Mouse (Mus musculus) frontal cortex, postnatal 14 days (tissue): ENCODE measurements around the gene Mapk13.
"Not testable (repeated sequence)": the region's sequence is repeated elsewhere in the genome, so short reads cannot be mapped to it uniquely, and the experiment has no call there.

Experiments
- DNase-seq, 2 experiments: peaks; one replicate each; pipeline ENCODE4 v3.0.0; 2022; ENCODE audit warnings: low spot score in 2 of 2

Mapk13 gene

DNA sequence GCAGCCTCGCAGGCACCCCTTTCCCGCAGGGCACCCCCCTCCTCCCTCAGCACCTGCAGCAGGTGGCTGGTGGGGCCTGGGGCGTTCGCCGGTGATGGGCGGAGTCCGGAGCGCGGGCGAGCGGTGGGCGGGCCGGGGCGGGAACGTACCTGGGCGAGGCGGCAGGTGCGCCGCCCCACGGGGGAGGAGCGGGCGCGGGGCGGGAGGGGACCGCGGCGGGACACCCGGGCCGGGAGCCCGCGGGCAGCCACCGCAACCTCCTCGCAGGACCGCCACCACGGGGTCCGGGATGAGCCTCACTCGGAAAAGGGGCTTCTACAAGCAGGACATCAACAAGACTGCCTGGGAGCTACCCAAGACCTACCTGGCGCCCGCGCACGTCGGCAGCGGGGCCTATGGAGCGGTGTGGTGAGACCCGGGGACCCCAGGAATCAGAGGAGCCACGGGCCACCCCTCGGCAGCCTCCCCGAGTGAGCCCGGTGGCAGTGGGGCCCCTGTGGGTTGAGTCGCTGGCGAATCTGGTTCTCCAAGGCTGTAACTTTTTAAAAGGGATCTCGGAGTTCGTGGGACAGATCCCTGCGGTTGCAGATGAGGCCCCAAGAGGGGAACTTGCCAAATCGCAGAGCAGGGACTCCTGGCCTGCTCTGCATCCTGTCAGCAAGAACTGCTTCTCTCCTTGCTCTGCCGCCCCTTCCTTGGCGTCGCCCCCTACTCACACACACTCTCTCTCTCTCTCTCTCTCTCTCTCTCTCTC lies at the start of gene Mapk13:
Gene Mapk13, plus strand, starts transcription at position 177 of the 754 bp plus-strand sequence.
- DNase-seq, result no peak

GRCm38 (mm10) chr17:28725783-28726182 lies 43.3 kb upstream of the Mapk13 start, which contains the start of gene AC170998.1:
TSS of gene AC170998.1 (plus strand) at chr17:28726083.
- DNase-seq, result no peak

- DNase-seq, result not testable (repeated sequence)
Measured at GRCm38 (mm10) chr17:28727511-28727910, 41.6 kb upstream of the Mapk13 start.

DNA sequence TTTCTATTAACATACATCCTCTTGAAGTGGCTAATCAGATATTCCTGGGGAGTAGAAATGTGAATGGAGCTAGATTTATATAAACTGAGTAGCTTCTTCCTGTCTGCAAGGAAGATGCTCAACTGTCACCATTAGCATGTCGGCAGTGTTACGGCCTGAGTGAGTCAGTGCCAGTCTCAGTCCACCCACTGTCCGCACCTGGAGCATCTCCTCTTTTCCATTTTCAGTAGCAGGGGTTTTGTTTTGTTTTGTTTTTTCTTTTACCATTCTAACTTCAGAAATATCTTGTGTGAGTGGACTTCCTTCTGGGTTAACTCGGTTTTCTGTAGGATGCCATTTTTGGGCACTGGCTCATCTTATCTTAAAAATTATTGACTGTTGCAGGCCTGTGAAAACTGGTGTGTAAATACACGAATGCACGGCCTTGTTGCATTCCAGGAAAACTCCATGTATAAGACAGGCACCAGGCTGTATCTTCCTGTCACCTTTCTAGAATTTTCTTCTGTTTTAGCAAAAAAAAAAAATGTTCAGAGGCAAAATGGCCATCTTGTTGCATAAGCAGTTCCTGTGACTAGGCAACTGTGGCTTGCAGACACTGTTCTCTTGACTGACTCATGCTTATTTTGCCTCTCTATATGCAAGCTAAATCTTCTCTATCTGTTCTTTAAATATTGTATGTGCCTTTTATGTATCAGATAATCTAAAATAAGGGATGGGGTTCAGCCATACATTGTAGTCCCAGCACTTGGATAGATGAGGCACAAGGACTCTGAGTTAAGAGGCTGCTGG lies 33.6 kb upstream of the Mapk13 start:
- DNase-seq, result no peak

DNA sequence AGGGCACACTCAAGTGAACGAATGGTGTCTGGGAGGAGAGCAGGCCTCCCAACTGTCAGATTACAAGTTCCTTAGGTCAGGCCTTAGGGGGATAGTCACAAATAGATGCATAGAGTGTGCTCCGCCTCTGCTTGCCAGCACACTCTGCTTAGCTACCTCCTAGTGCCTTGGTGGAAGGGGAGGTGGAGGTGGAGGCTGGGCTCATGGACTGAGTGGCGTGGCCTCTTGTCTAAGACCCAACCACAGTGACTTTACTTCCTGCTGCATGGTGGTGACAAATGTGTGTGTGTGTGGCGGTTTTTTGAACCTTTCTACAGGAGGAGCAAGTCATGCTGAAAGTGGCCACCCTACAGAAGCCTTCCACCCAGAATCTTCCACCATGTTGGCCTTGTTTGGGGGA lies 32.6 kb upstream of the Mapk13 start:
- DNase-seq, result no peak

GRCm38 (mm10) chr17:28737973-28738372 lies 31.1 kb upstream of the Mapk13 start:
- DNase-seq, result no peak

DNA sequence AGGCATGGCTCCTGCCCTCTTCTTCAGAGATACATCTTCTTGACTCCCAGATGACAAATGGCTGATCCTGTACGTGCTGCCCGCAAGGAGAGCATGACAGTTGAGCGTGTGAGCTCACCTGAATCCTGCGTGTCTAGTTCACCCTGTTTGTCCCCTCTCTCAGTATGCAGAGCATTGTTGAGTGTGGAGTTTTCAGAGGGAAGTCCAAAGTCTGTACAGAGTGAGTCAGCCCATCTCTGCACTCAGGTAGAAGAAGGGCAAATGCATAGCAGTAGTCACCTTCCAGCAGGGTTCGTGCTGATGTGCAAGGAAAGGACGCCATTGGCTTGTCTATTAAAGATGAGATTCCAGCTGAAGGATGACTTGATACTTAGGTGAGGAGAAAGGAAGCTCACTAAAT lies 29.9 kb upstream of the Mapk13 start:
- DNase-seq, result no peak

- DNase-seq, result peak; percentile 35 to 51
Measured at GRCm38 (mm10) chr17:28743145-28743866, 25.8 kb upstream of the Mapk13 start.

DNA sequence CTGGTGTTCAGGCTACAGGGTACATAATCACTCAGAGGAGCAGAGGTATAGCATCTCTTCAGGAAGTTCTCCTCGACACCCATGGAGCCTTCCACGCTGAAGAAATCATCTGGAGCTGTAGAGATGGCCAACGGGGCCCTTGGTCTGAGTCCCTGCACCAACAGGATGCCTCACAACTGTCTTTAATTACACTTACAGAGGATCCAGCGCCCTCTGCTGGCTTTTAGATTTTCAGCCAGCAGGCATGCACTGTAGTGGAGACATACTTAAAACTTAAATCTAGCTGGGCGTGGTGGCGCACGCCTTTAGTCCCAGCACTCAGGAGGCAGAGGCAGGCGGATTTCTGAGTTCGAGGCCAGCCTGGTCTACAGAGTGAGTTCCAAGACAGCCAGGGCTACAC lies 25.2 kb upstream of the Mapk13 start:
- no peak for DNase-seq

DNA sequence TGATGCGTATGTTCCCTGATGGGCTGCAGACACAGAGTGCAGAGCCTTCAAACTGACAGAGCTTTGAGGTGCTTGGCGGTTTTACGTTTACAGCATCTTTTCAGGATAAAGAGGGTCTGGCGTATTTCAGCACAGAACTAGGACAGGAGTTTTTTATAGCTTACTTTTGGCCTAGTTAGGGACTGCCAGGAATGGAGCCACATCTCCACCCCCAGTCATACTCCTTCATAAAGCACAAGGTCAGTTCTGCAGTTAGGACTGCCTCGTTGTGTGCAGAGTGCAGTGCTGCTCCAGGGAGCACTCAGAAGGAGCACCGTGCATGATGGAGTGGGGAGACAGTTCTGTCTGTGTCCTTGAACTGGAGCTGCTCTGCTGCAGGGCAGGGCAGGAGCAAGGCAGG lies 23.3 kb upstream of the Mapk13 start:
- DNase-seq, result no peak

- DNase-seq, result no peak
Measured at GRCm38 (mm10) chr17:28748001-28748400, 21.1 kb upstream of the Mapk13 start.

GRCm38 (mm10) chr17:28750580-28750979 lies 18.5 kb upstream of the Mapk13 start:
- no peak for DNase-seq

GRCm38 (mm10) chr17:28756447-28756846 lies 12.7 kb upstream of the Mapk13 start:
- no peak for DNase-seq

- no peak for DNase-seq
Measured at GRCm38 (mm10) chr17:28757470-28757869, 11.6 kb upstream of the Mapk13 start.

- DNase-seq, result no peak
Measured at GRCm38 (mm10) chr17:28760736-28761312, 8.3 kb upstream of the Mapk13 start.

- DNase-seq, result peak; percentile 33 to 66
Measured at GRCm38 (mm10) chr17:28761871-28762270, 7.2 kb upstream of the Mapk13 start.

- DNase-seq, result no peak
Measured at GRCm38 (mm10) chr17:28766203-28766602, 2.9 kb upstream of the Mapk13 start.

DNA sequence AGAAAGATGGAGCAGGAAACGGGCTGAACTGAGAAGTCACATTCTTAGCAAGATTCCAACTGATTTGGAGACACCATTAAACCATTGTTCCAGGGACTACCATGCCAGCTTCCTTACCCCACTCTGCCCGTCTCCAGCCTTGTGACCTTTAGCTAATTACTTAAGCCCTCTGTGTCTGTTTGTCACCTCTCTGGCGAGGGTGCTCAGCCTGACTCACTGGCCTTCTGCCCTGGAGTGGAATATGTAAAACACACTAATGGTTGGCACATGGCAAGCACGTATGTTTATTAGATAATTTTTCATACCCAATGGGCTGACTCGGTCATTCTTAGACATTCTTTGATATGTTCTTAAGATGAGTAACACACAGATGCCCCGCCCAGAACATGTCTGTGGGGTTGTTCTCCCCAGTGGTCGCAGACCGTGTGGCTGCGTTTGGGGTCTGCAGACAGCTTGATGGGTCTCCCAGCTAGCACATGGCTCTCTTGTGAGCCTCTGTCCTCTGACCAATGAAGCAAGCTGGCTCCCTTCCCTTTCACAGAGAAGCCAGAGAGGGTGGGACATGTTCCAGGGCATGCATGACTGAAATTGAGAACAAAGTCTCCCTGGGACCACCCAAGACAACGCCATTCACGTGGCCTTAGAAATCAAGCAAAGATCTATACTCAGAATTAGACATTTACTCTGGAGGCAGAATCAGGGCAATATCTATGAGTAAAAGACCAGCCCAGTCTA lies 2.1 kb upstream of the Mapk13 start:
- no peak for DNase-seq

DNA sequence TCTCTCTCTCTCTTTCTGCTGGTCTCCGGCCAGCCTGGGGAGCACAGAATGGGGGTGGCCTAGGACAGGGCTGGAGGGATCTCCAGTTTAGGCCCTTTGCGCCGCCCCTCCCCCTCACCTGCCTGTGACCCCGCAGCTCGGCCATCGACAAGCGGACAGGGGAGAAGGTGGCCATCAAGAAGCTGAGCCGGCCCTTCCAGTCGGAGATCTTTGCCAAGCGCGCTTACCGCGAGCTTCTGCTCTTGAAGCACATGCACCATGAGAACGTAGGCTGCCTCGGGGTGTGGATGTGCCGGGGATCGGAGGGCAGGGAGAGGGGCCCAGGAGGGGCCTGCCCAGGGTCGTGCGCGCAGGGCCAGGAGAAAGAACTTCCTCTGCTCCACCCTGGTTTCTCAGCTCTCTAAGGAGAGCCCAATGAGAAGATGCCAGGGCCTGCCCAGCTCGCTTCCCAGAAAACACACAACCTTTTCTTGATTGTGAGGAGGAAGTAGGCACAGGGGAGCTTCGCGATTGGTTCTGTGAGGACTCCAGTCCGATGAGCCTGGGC lies 851 bp downstream of the Mapk13 start:
- DNase-seq, result no peak

GRCm38 (mm10) chr17:28771289-28771688 lies 2.2 kb downstream of the Mapk13 start:
- DNase-seq, result no peak

DNA sequence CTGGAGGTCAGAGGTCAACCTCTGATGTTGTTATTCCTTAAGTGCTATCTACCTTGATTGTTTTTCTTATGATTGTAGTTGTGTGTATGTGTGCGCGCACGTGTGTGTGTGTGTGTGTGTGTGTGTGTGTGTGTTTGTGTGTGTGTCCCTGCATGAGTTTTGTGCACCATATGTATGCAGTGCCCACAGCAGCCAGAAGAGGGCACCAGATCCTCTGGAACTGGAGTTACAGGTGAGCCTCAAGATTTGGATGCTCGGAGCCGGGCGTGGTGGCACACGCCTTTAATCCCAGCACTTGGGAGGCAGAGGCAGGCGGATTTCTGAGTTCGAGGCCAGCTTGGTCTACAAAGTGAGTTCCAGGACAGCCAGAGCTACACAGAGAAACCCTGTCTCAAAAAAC lies 5.2 kb downstream of the Mapk13 start:
- not testable (repeated sequence) for DNase-seq
